Mouse (Mus musculus) CH12.LX (cell line): ENCODE data around the gene Ndufa4l2. TPM values are rescaled to one million over a fixed set of nuclear protein-coding genes. Genes with fewer than 3 reads are reported as not detected.

Experiments
- DNase-seq: peaks from one replicate; pipeline ENCODE4 v3.0.0-alpha.2; 2013; ENCODE audit errors: extremely low read depth
- H3K27ac ChIP-seq: 2 replicates; pipeline ENCODE4 v1.5.1; 2012; ENCODE audit warnings: low read depth, mild to moderate bottlenecking, control low read depth, moderate library complexity; ENCODE audit not compliant: insufficient read depth
- H3K27me3 ChIP-seq: replicated peaks from 2 replicates; pipeline ENCODE3; 2012; ENCODE audit warnings: inconsistent platforms
- H3K36me3 ChIP-seq, 2 experiments: replicated peaks in 1 of 2; 2 replicates each; pipeline versions ENCODE3 to v1.6.1; 2012; ENCODE audit warnings: inconsistent platforms in 1 of 2, low read length in 1 of 2, mild to moderate bottlenecking in 1 of 2, mixed read lengths in 1 of 2, moderate library complexity in 1 of 2; ENCODE audit not compliant: control insufficient read depth in 1 of 2, insufficient read depth in 1 of 2
- H3K4me1 ChIP-seq, 2 experiments: 2 replicates each; pipeline ENCODE4 v1.6.1; 2012; ENCODE audit warnings: inconsistent platforms in 1 of 2, moderate library complexity in 1 of 2; ENCODE audit not compliant: insufficient read depth in 2 of 2, control insufficient read depth in 1 of 2
- H3K4me2 ChIP-seq: 2 replicates; pipeline ENCODE4 v1.6.1; 2012; ENCODE audit warnings: low read depth, mild to moderate bottlenecking, control low read depth; ENCODE audit not compliant: poor library complexity, insufficient read depth, severe bottlenecking
- H3K4me3 ChIP-seq, 3 experiments: fragments of 150-350 bp in 1 of 3; sonication (generic) in 1 of 3; replicated peaks in 1 of 3; 2 replicates each; pipeline versions ENCODE3 to v1.5.1; 2011 to 2012; ENCODE audit warnings: low read depth in 2 of 3, low read length in 2 of 3, mild to moderate bottlenecking in 2 of 3, moderate library complexity in 2 of 3, control low read depth in 1 of 3, improper control_type of control experiment in 1 of 3, inconsistent platforms in 1 of 3, mixed read lengths in 1 of 3; ENCODE audit not compliant: poor library complexity in 1 of 3
- H3K79me2 ChIP-seq: replicated peaks from 2 replicates; pipeline ENCODE4 v1.6.1; 2012; ENCODE audit warnings: mild to moderate bottlenecking, moderate library complexity; ENCODE audit not compliant: control insufficient read depth, poor library complexity, insufficient read depth, severe bottlenecking; ENCODE audit errors: extremely low read depth
- H3K9ac ChIP-seq: 2 replicates; pipeline ENCODE4 v1.6.1; 2012; ENCODE audit warnings: low read depth, mild to moderate bottlenecking, control low read depth, moderate library complexity; ENCODE audit not compliant: insufficient read depth
- H3K9me3 ChIP-seq: replicated peaks from 2 replicates; pipeline ENCODE3; 2012; ENCODE audit warnings: low read length, inconsistent platforms, mixed read lengths
- BHLHE40 ChIP-seq: IDR thresholded peaks from 2 replicates; pipeline ENCODE4 v1.6.1; 2011; ENCODE audit warnings: mild to moderate bottlenecking, low read depth, low read length, improper control_type of control experiment
- CTCF ChIP-seq, 2 experiments: IDR thresholded peaks in 1 of 2; conservative IDR thresholded peaks in 1 of 2; 2 replicates each; pipeline ENCODE4 v1.5.1; 2011 to 2012; ENCODE audit warnings: low read depth in 2 of 2, low read length in 2 of 2, improper control_type of control experiment in 1 of 2, inconsistent platforms in 1 of 2, mild to moderate bottlenecking in 1 of 2, moderate library complexity in 1 of 2
- E2F4 ChIP-seq: IDR thresholded peaks from 2 replicates; pipeline ENCODE4 v1.6.1; 2011; ENCODE audit warnings: low read depth, low read length, improper control_type of control experiment; ENCODE audit not compliant: insufficient replicate concordance
- EP300 ChIP-seq: IDR thresholded peaks from 2 replicates; pipeline ENCODE4 v1.6.1; 2011; ENCODE audit warnings: low read length, improper control_type of control experiment
- ETS1 ChIP-seq: conservative IDR thresholded peaks from 2 replicates; pipeline ENCODE4 v1.6.1; 2012; ENCODE audit warnings: low read depth, mild to moderate bottlenecking, inconsistent platforms, low read length, improper control_type of control experiment, moderate library complexity
- GABPA ChIP-seq: IDR thresholded peaks from 2 replicates; pipeline ENCODE4 v1.6.1; 2012; ENCODE audit warnings: low read depth, low read length, improper control_type of control experiment, inconsistent platforms; ENCODE audit not compliant: insufficient replicate concordance
- JUN ChIP-seq: IDR thresholded peaks from 2 replicates; pipeline ENCODE4 v1.6.1; 2011; ENCODE audit warnings: low read depth, mild to moderate bottlenecking, low read length, improper control_type of control experiment, moderate library complexity; ENCODE audit not compliant: insufficient read depth
- JUND ChIP-seq: conservative IDR thresholded peaks from 2 replicates; pipeline ENCODE4 v1.6.1; 2011; ENCODE audit warnings: low read depth, low read length, improper control_type of control experiment
- KAT2A ChIP-seq: IDR thresholded peaks from 2 replicates; pipeline ENCODE4 v1.6.1; 2012; ENCODE audit warnings: low read length, improper control_type of control experiment, inconsistent platforms; ENCODE audit not compliant: insufficient replicate concordance
- MAZ ChIP-seq: IDR thresholded peaks from 2 replicates; pipeline ENCODE4 v1.6.1; 2012; ENCODE audit warnings: low read depth, mild to moderate bottlenecking, inconsistent platforms, low read length, improper control_type of control experiment, moderate library complexity
- MEF2A ChIP-seq: IDR thresholded peaks from 2 replicates; pipeline ENCODE4 v1.6.1; 2014; ENCODE audit warnings: low read depth, mild to moderate bottlenecking, inconsistent platforms, low read length, improper control_type of control experiment, borderline replicate concordance
- MXI1 ChIP-seq: IDR thresholded peaks from 2 replicates; pipeline ENCODE4 v1.6.1; 2011; ENCODE audit warnings: mild to moderate bottlenecking, low read depth, low read length, improper control_type of control experiment
- NELFE ChIP-seq: IDR thresholded peaks from 2 replicates; pipeline ENCODE4 v1.6.1; 2011; ENCODE audit warnings: low read depth, low read length, improper control_type of control experiment
- NRF1 ChIP-seq: IDR thresholded peaks from 2 replicates; pipeline ENCODE4 v1.6.1; 2014; ENCODE audit warnings: low read depth, mild to moderate bottlenecking, inconsistent platforms, low read length, improper control_type of control experiment, moderate library complexity
- PAX5 ChIP-seq: IDR thresholded peaks from 2 replicates; pipeline ENCODE4 v1.6.1; 2012; ENCODE audit warnings: low read length, inconsistent platforms, mixed read lengths
- RAD21 ChIP-seq: IDR thresholded peaks from 2 replicates; pipeline ENCODE4 v1.6.1; 2011; ENCODE audit warnings: low read depth, mild to moderate bottlenecking, low read length, improper control_type of control experiment, moderate library complexity
- RCOR1 ChIP-seq: conservative IDR thresholded peaks from 2 replicates; pipeline ENCODE4 v1.6.1; 2012; ENCODE audit warnings: low read depth, mild to moderate bottlenecking, inconsistent platforms, low read length, improper control_type of control experiment
- SIN3A ChIP-seq: IDR thresholded peaks from 2 replicates; pipeline ENCODE4 v1.6.1; 2012; ENCODE audit warnings: low read length, improper control_type of control experiment, inconsistent platforms
- USF1 ChIP-seq: IDR thresholded peaks from 2 replicates; pipeline ENCODE4 v1.6.1; 2014; ENCODE audit warnings: low read depth, mild to moderate bottlenecking, inconsistent platforms, low read length, improper control_type of control experiment
- ZC3H11A ChIP-seq: IDR thresholded peaks from 2 replicates; pipeline ENCODE4 v1.6.1; 2012; ENCODE audit warnings: low read depth, mild to moderate bottlenecking, inconsistent platforms, low read length, improper control_type of control experiment
- dilution Hi-C: fragments of 300-500 bp; cut with MboI; formaldehyde crosslinking; loops from 2 replicates; pipeline ENCODE4 v1.14.3; 2020; ENCODE audit warnings: low sequenced_read_pairs; ENCODE audit not compliant: extremely low pct_unique_long_range_greater_than_20kb, extremely low pct_ligation_motif_present
- in situ Hi-C: fragments of 300-500 bp; cut with MboI; formaldehyde crosslinking; loops from 3 replicates; pipeline ENCODE4 v1.14.3; 2019; ENCODE audit warnings: low sequenced_read_pairs, low pct_ligation_motif_present, low pct_unique_long_range_greater_than_20kb, mixed read lengths
- polyA plus RNA-seq: library from polyadenylated mRNA; unstranded; fragments of >175 nt; gene quantifications from 2 replicates; pipeline ENCODE4 v1.2.1, GENCODE M21; 2012; ENCODE audit warnings: low read depth; ENCODE audit not compliant: insufficient read length
- total RNA-seq, 2 experiments: library from RNA; depleted of rRNA; stranded (reverse); fragments of 300-350 nt in 1 of 2; fragments of >200 nt in 1 of 2; gene quantifications; 2 replicates each; pipeline ENCODE4 v1.2.3; 2012 to 2014

Ndufa4l2 gene
- total and polyA plus RNA-seq, 3 experiments: 0.47 TPM; not detected in 2

GRCm38 (mm10) chr10:127526681-127527080 is 11.9 kb downstream of the Ndufa4l2 start:
- H3K4me3 ChIP-seq: no peak overlapping the region
- TF ChIP-seq GABPA (no peak), E2F4 (no peak), MAZ (no peak), NRF1 (no peak), JUND (no peak), ETS1 (no peak), ZC3H11A (no peak), KAT2A (no peak), RCOR1 (no peak), MXI1 (no peak), JUN (no peak), MEF2A (no peak), EP300 (no peak), RAD21 (no peak), NELFE (no peak), PAX5 (no peak)
- TF ChIP-seq, all 38 proteins: peak for 0
- H3K9me3 ChIP-seq: no peaks in the 10 kb centered on the region
- H3K27ac ChIP-seq: no peak overlapping the region
- no peaks in the 10 kb centered on the region for H3K36me3 ChIP-seq
- peaks cover 64% of the 10 kb centered on the region for H3K27me3 ChIP-seq
- in situ Hi-C loops (no loop called here), dilution Hi-C loops (no loop called here)
- H3K4me2 ChIP-seq: no peak overlapping the region
- no peak for DNase-seq
- no peak overlapping the region for H3K9ac ChIP-seq
- H3K4me1 ChIP-seq: peaks cover 0 to 4% of the 10 kb centered on the region in 2 experiments; a peak in 1 of 4 replicates
- peaks cover under 1% of the 10 kb centered on the region; the same call in 1 of the 2 replicates for H3K79me2 ChIP-seq

GRCm38 (mm10) chr10:127527481-127527880 is 12.7 kb downstream of the Ndufa4l2 start:
- H3K4me3 ChIP-seq: no peak overlapping the region
- H3K27me3 ChIP-seq: peaks cover 71% of the 10 kb centered on the region
- no peak overlapping the region for H3K27ac ChIP-seq
- no peak for DNase-seq
- no peaks in the 10 kb centered on the region for H3K9me3 ChIP-seq
- peaks cover 0 to 4% of the 10 kb centered on the region in 2 experiments; a peak in 1 of 4 replicates for H3K4me1 ChIP-seq
- in situ Hi-C loops (no loop called here), dilution Hi-C loops (no loop called here)
- no peaks in the 10 kb centered on the region for H3K79me2 ChIP-seq
- no peak for TF ChIP-seq MAZ
- no peak for TF ChIP-seq USF1
- TF ChIP-seq PAX5: no peak
- no peak for TF ChIP-seq JUND
- TF ChIP-seq NELFE: no peak
- no peak for TF ChIP-seq SIN3A
- no peak for TF ChIP-seq CTCF (conservative IDR thresholded peaks at IDR 0.05 in 1 of 2, IDR thresholded peaks at IDR 0.05 in 1 of 2; ENCODE audit: low read depth in 2 of 2, low read length in 2 of 2)
- TF ChIP-seq BHLHE40: no peak
- TF ChIP-seq, all 38 proteins: peak for 0
- Histone ChIP-seq H3K36me3 (no peaks in the 10 kb centered on the region), H3K9ac (no peak overlapping the region), H3K4me2 (no peak overlapping the region)
